Mouse (Mus musculus) spleen, adult 2 months (tissue): ENCODE data around the gene Gm21954. TPM values are rescaled to one million over a fixed set of nuclear protein-coding genes. Genes with fewer than 3 reads are reported as not detected.

Experiments
- DNase-seq, 2 experiments: peaks; one replicate each; pipeline versions ENCODE4 v3.0.0 to v3.0.0-alpha.2; 2012 to 2021; ENCODE audit warnings: low spot score in 2 of 2, low read depth in 1 of 2
- H3K27ac ChIP-seq: fragments of 200-500 bp; 2 replicates; pipeline ENCODE4 v1.5.1; 2012; ENCODE audit warnings: low read length, inconsistent platforms; ENCODE audit not compliant: insufficient read depth
- H3K27me3 ChIP-seq: fragments of 200-500 bp; 2 replicates; pipeline ENCODE4 v1.6.1; 2012; ENCODE audit warnings: mild to moderate bottlenecking, moderate library complexity, low read length, inconsistent platforms; ENCODE audit not compliant: control insufficient read depth, insufficient read depth
- H3K36me3 ChIP-seq: fragments of 200-500 bp; 2 replicates; pipeline ENCODE4 v1.6.1; 2012; ENCODE audit warnings: mild to moderate bottlenecking, low read length, inconsistent platforms; ENCODE audit not compliant: control insufficient read depth, insufficient read depth
- H3K4me1 ChIP-seq: fragments of 200-500 bp; 2 replicates; pipeline ENCODE4 v1.6.1; 2011; ENCODE audit warnings: inconsistent platforms; ENCODE audit not compliant: control insufficient read depth, insufficient read depth, insufficient read length
- H3K4me3 ChIP-seq: fragments of 200-500 bp; 2 replicates; pipeline ENCODE4 v1.5.1; 2011; ENCODE audit warnings: mild to moderate bottlenecking, inconsistent platforms; ENCODE audit not compliant: insufficient read depth, insufficient read length; ENCODE audit errors: extremely low read depth
- CTCF ChIP-seq: fragments of 200-500 bp; IDR thresholded peaks from 2 replicates; pipeline ENCODE4 v1.5.1; 2011; ENCODE audit warnings: mild to moderate bottlenecking, inconsistent platforms; ENCODE audit not compliant: insufficient read depth, insufficient read length, insufficient replicate concordance; ENCODE audit errors: extremely low read depth
- POLR2A ChIP-seq: fragments of 200-500 bp; IDR thresholded peaks from 2 replicates; pipeline ENCODE4 v1.6.1; 2011; ENCODE audit warnings: low read depth, low read length, inconsistent platforms
- WGBS: fragments of 180-500 bp; shearing (Covaris S2); methylation state at CpG from one replicate; pipeline ENCODE4 v1.1.7; 2018; 5-methylcytosine and 5-hydroxymethylcytosine counted together
- polyA plus RNA-seq: library from polyadenylated mRNA; depleted of rRNA; stranded (reverse); fragments of >200 nt; gene quantifications from 2 replicates; pipeline ENCODE4 v1.2.3, GENCODE M21; 2012; rRNA removed

Gene Gm21954
- polyA plus RNA-seq, 1 experiment: not detected

DNA sequence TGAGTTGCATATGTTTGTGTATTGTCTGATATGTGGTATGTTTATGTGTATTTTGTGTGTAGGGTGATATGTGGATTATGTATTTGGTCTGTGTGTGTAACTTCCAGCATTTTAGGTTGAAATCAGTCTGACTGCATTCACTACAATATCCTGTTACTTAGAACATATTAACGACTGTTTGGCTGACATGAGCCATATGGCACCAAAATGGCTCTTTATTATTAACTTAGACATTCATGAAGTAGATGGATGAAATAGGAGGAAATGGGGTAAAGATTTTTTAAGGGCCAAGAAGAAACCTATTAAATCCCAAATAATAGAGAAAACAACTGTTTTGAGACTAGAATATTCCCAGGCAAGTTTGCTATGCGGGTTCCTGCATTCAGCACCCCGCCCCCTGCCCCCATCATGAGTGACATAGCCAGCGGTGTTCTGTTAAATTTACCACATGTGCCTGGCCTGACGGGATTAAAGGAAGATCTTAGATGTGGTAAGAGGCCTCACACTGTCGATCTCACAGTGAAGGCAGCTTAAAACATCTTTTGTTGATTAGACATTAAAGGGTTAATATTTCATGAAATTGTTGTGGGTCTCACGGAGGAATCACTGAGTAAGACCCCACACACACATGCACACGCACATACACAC lies 51.5 kb downstream of the Gm21954 start:
- no peak overlapping the region for H3K27ac ChIP-seq
- DNase-seq: no peak
- H3K27me3 ChIP-seq: no peaks in the 10 kb centered on the region; the same call in 1 of the 2 replicates
- no peaks in the 10 kb centered on the region for H3K36me3 ChIP-seq
- no peaks in the 10 kb centered on the region for H3K4me1 ChIP-seq
- H3K4me3 ChIP-seq: no peak overlapping the region
- WGBS: 60% methylated on average over 8 of the region's 8 CpGs
- TF ChIP-seq POLR2A: no peak
- TF ChIP-seq CTCF: no peak

DNA sequence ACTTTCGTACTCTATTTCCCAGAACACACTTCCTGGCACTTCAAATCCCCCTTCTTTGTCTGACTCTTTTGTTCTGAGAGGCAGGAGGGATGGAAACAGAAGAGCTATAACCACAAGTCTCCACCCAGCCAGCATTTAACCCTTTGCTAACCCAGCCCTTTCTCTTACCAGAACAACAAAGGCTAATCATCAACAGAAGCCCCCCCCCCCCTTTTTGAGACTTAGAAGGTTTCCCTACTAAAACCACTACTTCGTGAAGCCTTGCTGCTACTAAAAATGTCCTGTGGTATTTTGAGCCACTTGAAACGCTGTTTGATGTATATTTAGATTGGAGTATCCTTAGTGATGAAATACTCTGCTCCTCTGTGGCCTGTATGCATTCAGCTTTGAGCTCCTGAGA lies 52.7 kb downstream of the Gm21954 start:
- 6% methylated on average over 3 of the region's 3 CpGs for WGBS
- H3K4me1 ChIP-seq: no peaks in the 10 kb centered on the region
- H3K36me3 ChIP-seq: no peaks in the 10 kb centered on the region
- no peak overlapping the region for H3K4me3 ChIP-seq
- TF ChIP-seq CTCF (no peak), POLR2A (no peak)
- no peak overlapping the region for H3K27ac ChIP-seq
- no peaks in the 10 kb centered on the region; the same call in 1 of the 2 replicates for H3K27me3 ChIP-seq
- DNase-seq: no peak

DNA sequence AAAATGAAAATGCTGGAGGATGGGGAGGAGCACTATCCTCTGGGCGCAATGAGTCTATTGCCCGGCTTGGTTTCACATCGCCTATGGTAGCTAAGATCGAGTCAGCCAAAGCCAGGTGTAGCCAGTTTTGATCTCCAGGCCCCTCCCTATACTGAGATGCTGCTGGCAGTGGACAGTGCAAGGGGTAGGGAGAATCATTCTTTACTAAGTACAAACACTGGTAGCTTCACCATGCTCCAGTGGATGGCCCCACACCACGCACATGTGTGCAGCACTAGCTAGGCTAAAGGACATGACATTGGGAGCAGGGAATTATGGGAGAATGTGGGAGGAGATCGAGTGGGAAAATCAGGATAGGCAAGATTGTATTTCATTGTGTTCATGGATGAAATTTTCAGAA lies 53.2 kb downstream of the Gm21954 start:
- Histone ChIP-seq H3K27me3 (no peaks in the 10 kb centered on the region; the same call in 1 of the 2 replicates), H3K4me1 (no peaks in the 10 kb centered on the region), H3K36me3 (no peaks in the 10 kb centered on the region), H3K4me3 (no peak overlapping the region), H3K27ac (no peak overlapping the region)
- 71% methylated on average over 6 of the region's 6 CpGs for WGBS
- DNase-seq: no peak
- TF ChIP-seq CTCF (no peak), POLR2A (no peak)

DNA sequence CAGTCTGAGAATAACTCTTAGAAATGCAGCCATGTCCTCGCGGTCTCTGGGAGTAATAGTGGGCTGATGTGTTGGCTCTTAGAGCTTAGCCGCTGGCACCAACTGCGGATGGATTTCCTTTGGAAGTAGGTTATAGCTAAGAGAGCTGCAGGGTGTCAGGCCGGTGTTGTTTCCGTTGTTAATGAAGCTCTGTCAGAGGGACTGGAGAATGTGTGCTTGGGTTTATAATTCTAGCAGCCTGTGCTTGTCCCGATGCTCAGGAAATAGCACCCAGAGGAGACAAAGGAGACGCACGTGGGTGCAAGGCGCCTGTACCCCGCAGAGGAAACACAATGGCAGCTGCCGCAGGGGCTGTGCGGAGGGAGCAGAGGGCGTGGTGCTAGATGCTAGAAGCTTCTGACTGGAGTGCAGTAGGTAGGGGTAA lies 56.5 kb downstream of the Gm21954 start:
- Histone ChIP-seq H3K27ac (no peak overlapping the region), H3K36me3 (no peaks in the 10 kb centered on the region), H3K4me1 (no peaks in the 10 kb centered on the region), H3K4me3 (no peak overlapping the region), H3K27me3 (no peaks in the 10 kb centered on the region)
- no peak for DNase-seq
- TF ChIP-seq CTCF: no peak
- no peak for TF ChIP-seq POLR2A
- 36% methylated on average over 14 of the region's 14 CpGs for WGBS

Other genes with a start within 250 kb of the Gm21954 start
- 2.9 and 3.0 TPM in 2 replicates for gene Dclk1, start 229.8 kb downstream of the Gm21954 start, polyA plus RNA-seq